Mouse (Mus musculus): ENCODE measurements around the gene Gnb2.

Gnb2 gene

GRCm38 (mm10) chr5:137514811-137515210 lies 18.5 kb downstream of the Gnb2 start:
- no peak for DNase-seq

DNA sequence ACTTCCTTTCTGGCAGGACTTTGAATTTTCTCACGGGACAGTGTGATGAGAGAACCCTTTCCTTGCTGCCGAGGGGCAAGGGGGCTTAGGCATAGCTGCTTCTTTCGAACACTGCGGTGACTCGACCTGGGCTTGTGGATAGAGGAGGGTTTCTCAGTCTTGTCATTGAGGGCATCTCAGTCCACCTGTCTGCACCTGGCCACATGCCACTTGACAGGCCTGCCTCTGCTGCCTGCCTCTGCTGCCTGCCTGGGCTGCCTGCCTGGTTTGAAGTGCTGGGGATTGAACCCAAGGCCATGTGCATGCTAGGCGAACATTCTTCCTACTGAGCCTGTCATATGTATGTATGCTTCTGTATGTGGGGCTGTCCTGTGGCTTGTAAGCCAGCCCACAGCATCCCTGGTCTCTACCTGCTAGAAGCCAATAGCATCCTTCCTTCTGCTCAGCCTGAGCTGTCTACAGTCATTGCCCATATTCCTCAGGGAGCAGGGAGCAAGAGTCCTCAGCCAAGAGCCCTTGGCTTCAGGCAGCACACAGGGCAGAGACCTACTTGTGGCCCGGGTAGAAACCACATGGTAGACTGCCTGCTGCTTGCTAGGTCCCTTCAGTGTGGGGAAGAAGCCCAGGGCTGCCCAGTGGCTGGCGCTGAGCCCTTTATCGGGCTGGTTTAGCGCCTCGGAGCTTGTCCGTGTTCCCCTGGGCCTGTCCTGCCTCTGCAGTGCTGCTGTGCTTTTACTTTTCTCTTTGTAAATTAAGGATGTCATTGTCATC lies 19.2 kb downstream of the Gnb2 start:
- DNase-seq, result no peak

DNA sequence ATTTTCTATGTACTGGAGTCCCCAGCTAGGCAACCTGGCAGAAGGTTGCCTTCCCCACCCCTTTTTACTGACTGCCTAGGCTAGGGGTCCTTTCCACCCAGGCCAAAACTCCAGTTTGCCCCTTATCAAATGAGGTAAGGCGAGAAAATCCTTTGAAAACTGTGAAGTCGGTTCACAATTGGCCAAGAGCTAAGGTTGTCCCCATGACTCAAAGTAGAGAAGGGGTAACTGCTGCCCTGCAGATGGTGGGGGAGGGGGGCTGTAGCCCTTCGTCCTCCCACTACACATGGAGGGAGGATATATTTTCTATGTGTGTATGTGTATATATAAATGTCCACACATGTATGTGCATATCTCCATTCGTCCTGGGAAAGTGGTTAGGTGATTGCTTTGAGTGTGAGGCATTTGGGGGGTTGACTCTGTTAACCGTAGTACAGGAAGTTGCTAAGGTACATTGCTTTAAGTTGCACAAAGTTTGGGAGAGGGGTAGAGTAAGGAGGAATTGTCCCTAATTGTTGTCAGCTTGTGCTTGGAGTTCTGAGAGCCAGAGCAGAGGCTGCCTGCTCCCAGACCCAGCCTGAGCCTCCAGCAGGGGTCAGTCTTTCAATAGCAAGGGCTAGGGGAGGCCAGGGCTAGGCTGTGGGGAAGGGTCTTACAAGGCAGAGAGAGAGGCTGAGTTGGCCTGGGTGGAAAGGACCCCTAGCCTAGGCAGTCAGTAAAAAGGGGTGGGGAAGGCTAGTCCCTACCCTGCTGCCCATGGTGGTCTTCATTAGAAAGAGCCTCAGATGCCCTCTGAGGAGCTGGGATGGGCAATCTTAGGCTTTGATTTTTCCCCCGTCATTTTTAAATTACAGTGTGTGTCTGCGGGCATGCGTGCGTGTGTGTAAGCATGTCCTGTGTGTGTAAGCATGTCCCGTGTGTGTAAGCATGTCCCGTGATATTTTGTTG lies 20.2 kb downstream of the Gnb2 start:
- DNase-seq, result no peak

DNA sequence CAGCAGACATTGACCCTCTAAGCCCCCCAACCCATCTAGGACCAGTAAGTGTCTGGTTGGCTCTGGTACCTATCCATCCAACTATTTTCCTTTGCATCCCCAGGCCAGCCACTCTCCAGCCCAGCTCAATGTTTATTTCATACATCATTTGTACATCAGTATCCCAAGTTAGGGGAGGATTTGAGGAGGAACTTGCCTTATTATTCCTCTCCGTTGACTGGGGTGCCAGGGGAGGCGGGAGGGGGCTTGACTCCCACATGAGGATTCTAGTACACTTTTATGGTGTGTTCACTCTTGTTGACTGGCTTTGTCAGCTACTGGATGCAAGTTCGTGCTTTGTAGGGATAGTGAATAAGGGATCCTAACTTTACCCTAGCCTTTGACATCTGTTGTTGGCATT lies 21.6 kb downstream of the Gnb2 start:
- no peak for DNase-seq

DNA sequence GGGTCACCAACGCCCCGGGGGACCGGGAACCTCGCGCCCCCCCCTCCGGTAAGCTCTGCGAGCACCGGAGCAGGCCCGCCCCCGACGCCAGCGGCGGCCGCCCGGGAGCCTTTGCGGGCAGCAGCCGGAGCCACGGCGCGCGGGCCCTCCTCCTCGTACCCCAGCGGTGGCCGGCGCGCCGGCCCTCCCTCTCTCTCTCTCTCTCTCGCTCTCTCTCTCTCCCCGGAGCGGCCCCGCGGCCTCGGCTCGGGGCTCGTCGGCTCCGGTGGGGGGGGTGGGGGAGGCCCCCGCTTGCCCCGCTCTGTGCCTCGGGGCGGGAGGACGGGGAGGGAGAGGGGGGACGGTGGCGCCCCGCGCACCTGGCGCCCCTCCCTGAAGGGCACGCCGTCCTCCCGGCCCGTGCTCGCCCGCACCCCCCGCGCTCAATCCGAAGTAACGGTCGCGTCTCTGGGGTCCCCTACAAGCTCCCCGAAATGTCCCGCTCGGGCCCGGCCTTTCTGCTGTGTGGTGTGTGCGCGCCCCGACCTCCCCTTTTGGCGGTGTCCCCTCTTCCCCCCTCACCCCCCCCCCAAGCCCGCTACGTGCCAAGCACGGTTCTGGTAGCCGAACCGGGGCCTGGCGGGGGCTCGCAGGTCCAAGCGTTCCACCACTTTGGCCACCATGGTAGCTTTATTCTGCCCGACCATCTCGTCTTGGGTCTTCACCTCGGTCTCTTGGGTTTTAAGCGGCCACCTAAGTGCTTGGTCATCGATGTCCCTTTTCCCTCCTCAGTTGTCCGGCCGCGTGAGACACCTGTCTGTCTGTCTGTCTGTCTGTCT lies 22.5 kb downstream of the Gnb2 start:
- no peak for DNase-seq

DNA sequence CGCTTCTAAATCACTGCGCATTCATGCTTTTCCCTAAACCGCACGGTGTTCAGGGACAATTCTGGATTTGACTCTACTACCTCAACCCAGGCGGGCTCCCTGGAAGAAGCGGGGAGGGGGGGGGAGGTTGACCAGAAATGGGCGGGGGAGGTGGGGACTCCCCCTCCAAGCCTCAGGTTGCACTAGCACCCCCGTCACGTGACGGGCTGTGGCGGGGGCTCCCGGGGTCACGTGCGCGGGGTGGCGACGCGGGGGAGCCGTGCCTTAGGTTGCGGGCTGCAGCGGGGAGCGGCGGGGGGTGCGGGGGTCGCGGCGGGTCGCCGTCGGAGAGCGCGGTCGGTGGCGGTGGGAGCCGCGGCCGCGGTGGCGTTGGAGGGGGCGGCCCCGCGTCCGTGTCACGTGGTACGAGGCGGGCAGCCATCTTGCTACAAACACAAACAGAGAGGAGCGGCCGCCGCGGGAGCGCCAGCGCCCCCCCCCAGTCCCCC lies 23.3 kb downstream of the Gnb2 start:
- DNase-seq, result peak; percentile 83

- no peak for DNase-seq
These were observed 29.3 kb downstream of the Gnb2 start for GRCm38 (mm10) chr5:137504041-137504440.

DNA sequence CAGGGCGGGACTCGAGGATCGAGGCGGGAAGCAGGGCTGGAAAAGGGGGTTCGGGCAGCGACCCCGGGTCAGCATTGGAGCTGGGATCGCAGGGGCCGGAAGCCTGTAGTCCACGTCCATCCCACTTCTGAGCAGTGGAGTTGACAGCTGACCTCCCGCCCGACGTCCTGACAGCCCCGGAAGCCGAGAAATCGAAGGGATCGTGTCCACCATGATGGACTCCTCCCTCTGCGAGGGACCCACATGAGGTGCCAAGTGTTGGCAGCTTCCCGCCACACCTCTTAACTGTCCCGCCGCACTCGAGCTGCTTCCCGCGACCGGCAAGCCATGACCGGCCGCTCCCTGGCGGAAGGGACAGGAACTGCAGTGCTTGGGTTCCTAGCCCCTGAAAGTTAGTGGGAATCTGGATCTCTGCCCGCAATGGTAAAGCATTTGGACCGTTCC lies 30.6 kb downstream of the Gnb2 start:
- DNase-seq, result no peak

DNA sequence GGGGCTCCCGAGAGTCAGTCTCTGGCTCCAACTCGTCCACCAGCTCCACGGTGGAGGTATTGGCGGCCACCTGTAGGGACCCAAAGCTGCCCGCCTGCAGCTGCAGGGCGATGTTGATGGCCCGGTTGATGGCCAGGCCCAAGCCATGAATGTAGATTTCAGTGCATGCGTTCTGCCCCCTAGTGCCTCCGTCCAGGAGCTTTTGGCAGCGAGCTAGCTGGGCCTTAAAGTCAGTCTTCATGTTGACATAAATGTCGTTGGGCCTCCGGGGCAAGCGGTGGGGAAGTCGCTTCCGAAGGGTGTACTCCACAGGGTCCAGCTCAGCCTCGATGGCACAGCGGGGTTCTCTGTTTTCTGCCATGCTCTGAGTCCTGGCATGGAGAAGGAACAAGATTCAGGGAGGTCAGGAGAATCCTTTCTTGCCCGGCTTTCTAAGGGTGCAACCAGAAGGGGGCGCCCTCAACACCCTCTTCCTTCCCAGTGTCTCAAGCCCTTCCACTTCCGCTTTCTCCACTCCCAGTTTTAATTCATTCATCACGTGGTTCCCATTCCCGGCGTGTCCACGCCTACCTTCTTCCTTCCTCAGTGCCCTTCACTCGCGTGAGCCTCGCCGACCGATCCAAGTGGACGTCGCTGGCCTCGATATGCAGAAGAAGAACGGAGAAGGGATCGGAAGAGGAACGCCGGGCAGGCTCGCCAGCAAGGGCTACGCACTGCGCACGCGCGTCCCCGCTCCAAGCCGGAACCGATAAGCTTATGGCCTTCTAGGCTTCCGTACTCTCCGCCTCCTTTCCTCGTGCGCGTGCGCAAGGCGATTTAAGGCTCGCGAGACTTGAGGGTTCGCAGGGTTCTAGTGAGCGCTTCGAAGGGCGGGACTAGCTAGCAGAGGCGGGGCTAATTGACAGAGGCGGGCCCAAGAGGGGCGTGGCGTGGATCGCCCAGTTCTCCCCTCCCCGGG lies 31.3 kb downstream of the Gnb2 start, which contains the start of gene Pop7:
Gene Pop7, minus strand, starts transcription at position 810 of the 958 bp plus-strand sequence.
- DNase-seq, result peak; percentile 100

GRCm38 (mm10) chr5:137500186-137500585 lies 33.1 kb downstream of the Gnb2 start:
- DNase-seq, result no peak

DNA sequence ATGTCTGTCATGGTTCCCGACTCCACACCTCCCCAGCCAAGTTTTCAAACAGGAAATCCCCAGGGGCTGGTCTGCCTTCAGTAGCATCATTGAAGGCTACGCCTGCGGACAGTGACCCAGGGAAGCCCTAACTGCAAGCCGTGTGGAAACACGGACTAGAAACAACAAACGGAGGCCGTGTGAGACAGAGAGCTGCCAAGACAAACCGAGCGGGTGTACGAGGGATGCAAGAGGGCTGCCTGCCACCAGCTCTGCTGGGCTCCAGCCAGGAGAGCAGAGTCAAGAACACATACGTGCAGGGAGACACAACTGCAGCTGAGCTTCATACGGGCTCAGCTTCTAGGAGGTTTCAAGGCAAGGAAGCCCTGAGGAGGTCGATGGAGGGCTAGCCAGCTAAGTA lies 39.5 kb downstream of the Gnb2 start:
- DNase-seq, result no peak

- peak; percentile 74 for DNase-seq
These were observed 41.8 kb downstream of the Gnb2 start for GRCm38 (mm10) chr5:137491559-137491958.

DNA sequence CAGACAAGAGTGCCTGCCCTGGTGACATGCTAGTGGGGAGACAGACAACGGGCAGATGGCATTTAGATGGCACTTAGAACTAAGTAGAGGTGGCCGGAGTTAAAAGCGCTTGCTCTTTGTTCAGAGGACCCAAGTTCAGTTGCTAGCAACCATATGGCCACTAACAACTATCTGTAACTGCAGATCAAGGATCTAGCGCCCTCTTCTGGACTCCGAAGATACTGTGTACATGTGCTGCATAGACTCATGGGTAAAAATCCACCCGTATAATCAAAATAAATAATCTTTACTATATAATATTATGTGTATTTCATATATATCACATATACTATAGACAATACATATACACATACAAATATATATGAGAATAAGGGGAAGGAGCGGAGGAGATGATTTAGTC lies 45.7 kb downstream of the Gnb2 start:
- no peak for DNase-seq

DNA sequence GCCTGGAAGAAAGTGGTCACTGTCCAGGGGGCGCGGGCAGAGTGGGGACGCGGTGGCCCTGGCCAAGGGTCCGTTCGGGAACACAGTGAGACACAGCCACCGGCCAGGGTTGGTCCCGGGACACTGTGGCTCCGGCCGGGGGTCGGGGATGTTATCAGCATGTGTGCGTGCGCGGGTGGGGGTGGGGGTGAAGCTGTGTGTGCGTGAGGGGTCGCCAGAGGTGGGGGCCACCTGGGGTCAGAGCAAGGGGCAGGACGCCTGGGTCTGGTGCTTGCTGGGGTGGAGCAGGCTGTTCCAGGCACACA lies 47.5 kb downstream of the Gnb2 start:
- no peak for DNase-seq

DNA sequence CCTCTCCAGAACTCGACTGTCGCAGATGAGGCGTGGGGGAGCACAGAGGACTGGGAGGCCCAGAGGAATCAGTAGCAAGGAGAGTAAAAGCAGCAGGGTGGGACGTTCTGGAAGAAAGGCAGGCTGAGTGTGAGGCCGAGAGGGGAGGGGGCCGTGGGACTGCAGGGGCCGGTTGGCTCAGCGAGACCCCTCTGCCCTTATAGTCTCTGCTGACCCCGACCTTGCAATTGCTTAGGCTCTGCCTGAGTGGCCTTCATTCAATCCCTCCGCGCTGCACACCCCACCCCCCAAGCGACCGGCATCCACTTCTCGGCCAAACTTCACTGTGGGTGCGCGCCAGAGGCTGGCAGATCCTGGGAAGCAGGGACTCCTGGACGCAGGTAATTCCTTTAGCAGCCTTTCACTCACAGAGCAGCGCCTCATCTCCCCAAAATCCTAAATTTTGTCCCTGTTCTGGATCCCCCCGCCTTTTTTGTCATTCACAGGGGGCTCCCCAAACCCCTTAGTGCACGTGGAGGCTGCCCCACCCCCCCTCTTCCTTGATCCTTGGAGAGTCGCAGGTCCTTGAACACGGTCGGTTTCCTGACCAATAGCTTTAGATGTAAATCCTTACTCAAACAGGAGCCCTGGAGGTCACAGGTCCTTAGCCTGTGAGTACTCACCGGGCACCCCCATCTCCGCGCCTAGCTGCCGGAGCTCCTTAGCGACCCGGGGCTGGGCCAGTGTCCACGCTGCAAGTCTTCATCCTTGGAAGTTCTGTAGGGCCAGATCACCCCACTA lies 48.0 kb downstream of the Gnb2 start:
- no peak for DNase-seq

DNA sequence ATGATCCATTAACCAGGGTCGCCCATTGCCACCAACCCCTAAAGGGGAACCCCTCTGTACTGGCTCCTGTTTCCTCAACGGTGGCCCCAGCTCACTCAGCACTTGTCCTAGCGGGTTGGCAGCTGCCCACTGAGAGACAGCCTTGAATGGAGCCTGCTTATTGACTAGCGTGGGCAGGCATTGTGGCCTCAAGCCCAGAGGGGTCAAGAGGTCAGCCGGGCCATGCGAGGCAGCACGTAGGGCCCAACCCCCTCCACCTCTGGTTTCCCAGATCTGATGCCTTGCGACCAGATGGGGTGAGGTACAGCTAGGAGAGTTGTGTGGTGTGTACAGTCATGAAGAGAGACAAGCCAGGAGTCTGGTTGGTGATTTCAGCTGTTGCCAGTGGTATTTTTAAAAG lies 51.4 kb downstream of the Gnb2 start:
- DNase-seq, result peak; percentile 12

- peak; percentile 65 for DNase-seq
These were observed 52.2 kb downstream of the Gnb2 start for GRCm38 (mm10) chr5:137481138-137481537.
